Mouse (Mus musculus): ENCODE measurements at regions not wholly inside any gene's neighbourhood (a gene's known extent, or its start where the extent isn't known, plus 50 kb on each side); places are given as distances from the start of the nearest gene placed in this dataset.

DNA sequence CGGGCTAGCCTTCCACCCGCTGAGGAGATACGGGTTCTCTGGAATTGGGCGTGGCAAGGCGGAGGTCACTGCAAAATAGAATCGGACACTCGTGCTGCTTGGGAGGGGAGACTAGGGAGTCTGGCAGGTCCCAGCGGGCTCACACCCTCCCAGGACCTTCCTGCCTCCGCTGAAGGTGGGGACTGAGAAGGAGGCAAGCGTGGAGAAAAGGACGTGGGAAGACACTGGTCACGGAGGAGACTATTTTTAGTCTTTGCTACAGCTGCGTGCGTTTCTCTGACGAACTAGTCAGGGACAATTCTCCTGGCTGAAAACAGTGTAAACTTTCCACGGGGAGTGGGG, 92.5 kb upstream of the Bcor start:
- WGBS: 9% methylated on average over 16 of the region's 16 CpGs
- TF ChIP-seq POLR2A (IDR thresholded peaks at IDR 0.05; ENCODE audit: insufficient read depth, low read depth, low read length): no peak
- TF ChIP-seq CTCF (IDR thresholded peaks at IDR 0.05; ENCODE audit: insufficient read depth, low read depth, low read length): no peak
- Histone ChIP-seq H3K27ac (ENCODE audit: insufficient read depth, low read depth, low read length) (no peak overlapping the region), H3K4me1 (ENCODE audit: control insufficient read depth, insufficient read depth, low read length) (peaks cover 22% of the 10 kb centered on the region), H3K4me3 (ENCODE audit: insufficient read depth, low read depth, low read length) (peak overlapping the region; percentile 35)

DNA sequence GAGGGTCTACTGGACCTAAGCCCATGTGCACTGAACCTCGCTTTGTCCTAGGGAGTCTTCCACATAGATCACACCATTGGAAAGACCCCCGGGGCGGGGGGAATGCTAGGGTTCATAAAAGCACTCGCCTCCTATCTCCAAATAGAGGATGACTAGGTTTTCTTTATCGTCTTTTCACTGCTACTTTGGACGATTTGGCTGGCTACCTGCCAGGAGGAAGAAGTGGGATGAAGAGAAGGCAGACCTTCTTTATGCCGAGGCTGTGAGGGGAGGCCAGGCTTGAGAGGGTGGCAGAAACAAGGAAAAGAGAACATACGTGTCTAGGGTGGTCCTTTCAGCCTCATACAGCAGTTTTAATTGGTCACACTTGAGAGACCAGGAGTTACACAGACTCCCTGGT, 96.6 kb upstream of the Bcor start:
- Histone ChIP-seq H3K4me1 (ENCODE audit: control insufficient read depth, insufficient read depth, low read length) (peaks cover 14% of the 10 kb centered on the region), H3K27ac (ENCODE audit: insufficient read depth, low read depth, low read length) (no peak overlapping the region), H3K4me3 (ENCODE audit: insufficient read depth, low read depth, low read length) (no peak overlapping the region)
- 72% methylated on average over 8 of the region's 8 CpGs for WGBS
- TF ChIP-seq POLR2A (IDR thresholded peaks at IDR 0.05; ENCODE audit: insufficient read depth, low read depth, low read length): no peak
- TF ChIP-seq CTCF (IDR thresholded peaks at IDR 0.05; ENCODE audit: insufficient read depth, low read depth, low read length): no peak

DNA sequence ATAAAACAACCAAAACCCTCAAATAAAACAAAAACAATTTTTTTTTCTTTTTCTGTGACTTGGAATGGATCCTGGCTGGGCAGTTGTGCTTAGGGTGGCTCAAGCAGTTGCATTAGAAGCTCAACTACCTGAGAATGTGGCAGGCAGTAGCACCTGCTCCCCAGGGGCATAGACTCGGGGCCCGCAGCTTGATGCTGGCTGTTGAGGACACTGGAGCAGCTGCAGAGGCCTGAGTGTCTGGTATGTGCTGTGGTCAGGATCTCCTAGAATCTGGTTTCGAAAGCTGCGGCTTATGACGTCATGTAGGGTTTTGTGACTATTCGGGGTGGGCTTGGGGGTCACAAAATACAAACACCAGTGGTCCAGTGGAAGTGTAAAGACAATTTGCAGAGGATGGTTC, 103.7 kb upstream of the Bcor start:
- Histone ChIP-seq H3K27ac (ENCODE audit: insufficient read depth, low read depth, low read length) (no peak overlapping the region), H3K4me3 (ENCODE audit: insufficient read depth, low read depth, low read length) (no peak overlapping the region), H3K4me1 (ENCODE audit: control insufficient read depth, insufficient read depth, low read length) (no peaks in the 10 kb centered on the region)
- no peak for TF ChIP-seq CTCF (IDR thresholded peaks at IDR 0.05; ENCODE audit: insufficient read depth, low read depth, low read length)
- no peak for TF ChIP-seq POLR2A (IDR thresholded peaks at IDR 0.05; ENCODE audit: insufficient read depth, low read depth, low read length)
- WGBS: 86% methylated on average over 6 of the region's 6 CpGs

DNA sequence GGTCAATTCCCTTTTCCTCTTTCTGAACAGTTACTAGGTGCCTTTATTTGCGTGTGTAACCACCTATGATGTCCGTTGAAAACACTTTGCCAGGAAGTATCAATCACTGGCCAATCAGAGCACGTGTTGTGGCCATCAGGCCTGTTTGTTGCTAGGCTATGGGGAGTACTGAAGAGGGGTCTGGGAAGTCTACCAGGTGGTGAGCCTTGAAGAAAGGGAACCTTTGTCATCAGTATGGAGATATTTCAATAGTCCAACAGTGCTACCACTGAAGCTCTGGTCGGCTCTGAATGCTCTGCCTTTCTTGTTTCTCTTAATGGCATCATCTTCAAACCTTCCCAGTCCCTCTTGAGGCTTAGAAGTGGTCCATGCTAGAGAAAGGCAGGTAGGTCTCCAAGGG, 124.6 kb upstream of the Bcor start:
- Histone ChIP-seq H3K27ac (ENCODE audit: insufficient read depth, low read depth, low read length) (no peak overlapping the region), H3K4me3 (ENCODE audit: insufficient read depth, low read depth, low read length) (no peak overlapping the region), H3K4me1 (ENCODE audit: control insufficient read depth, insufficient read depth, low read length) (no peaks in the 10 kb centered on the region; the same call in 1 of the 2 replicates)
- 75% methylated on average over 4 of the region's 4 CpGs for WGBS
- TF ChIP-seq CTCF (IDR thresholded peaks at IDR 0.05; ENCODE audit: insufficient read depth, low read depth, low read length) (no peak), POLR2A (IDR thresholded peaks at IDR 0.05; ENCODE audit: insufficient read depth, low read depth, low read length) (no peak)

DNA sequence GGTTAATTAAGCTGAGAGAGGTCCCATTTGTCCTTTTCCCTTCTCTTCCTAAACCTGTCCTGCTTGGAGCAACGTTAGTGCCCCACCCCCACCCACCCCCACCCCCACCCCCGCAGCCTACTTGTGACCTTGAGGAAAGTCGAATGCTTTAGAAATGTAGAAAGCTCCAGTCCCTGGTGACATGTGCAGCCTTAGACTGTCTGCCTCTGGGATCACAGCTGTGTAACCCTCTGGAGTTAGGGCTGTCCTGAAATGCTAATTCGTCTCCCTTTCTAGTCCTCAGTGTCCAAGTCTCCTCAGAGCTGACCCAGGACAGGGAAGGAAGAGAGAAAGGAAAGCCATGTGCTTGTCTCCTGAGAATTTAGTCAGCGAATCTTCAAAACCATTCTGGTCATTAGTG, 125.0 kb upstream of the Bcor start:
- 52% methylated on average over 5 of the region's 5 CpGs for WGBS
- TF ChIP-seq POLR2A (IDR thresholded peaks at IDR 0.05; ENCODE audit: insufficient read depth, low read depth, low read length) (no peak), CTCF (IDR thresholded peaks at IDR 0.05; ENCODE audit: insufficient read depth, low read depth, low read length) (no peak)
- H3K4me3 ChIP-seq (ENCODE audit: insufficient read depth, low read depth, low read length): no peak overlapping the region
- H3K27ac ChIP-seq (ENCODE audit: insufficient read depth, low read depth, low read length): no peak overlapping the region
- no peaks in the 10 kb centered on the region; the same call in 1 of the 2 replicates for H3K4me1 ChIP-seq (ENCODE audit: control insufficient read depth, insufficient read depth, low read length)

DNA sequence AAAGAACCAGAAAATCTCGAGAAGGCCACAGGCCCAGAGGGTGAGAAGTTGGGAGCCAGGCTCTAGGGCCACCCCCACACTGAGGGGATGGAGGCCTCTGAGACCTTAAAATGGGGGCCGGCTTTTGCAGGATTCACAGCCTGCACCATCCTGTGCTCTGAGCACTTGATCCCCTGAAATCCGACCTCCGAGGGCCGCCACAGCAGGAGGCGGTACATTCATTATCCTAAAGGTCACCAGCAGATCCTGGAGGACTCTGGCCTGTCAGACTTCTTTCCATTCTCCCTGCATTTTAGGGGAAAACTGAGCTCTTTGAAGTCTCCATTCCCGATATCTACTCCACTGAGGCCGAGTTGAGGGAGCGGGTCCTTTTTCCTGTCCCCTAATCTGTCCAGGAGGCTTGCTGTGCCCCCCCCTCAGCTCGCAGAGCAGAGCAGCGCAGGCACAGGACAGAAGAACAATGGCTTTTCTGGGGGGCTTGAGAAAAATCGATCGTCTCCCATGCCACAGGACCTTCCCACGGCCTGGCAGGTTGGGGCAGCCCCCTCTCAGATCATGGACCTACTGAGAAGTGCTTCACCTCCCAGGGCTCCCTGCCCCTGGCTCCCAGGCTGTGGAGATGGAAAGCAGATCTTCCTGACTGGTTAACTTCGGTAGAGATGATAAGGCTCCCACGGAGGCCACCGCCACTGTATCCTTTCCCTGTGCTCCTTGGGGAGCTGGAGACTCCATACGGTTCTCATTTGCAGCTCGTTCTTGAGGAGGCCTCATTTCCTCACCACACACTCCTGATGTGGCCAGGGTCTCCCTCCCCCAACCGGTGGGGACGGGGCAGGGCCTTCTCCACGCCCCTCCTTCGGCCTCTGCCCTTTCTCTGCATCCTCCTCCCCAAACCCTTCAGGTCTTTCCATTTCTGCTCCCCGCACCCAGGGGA, 126.1 kb upstream of the Bcor start:
- H3K4me3 ChIP-seq (ENCODE audit: insufficient read depth, low read depth, low read length): no peak overlapping the region
- WGBS: 75% methylated on average over 24 of the region's 24 CpGs
- no peaks in the 10 kb centered on the region; the same call in 1 of the 2 replicates for H3K4me1 ChIP-seq (ENCODE audit: control insufficient read depth, insufficient read depth, low read length)
- H3K27ac ChIP-seq (ENCODE audit: insufficient read depth, low read depth, low read length): no peak overlapping the region
- TF ChIP-seq CTCF (IDR thresholded peaks at IDR 0.05; ENCODE audit: insufficient read depth, low read depth, low read length) (no peak), POLR2A (IDR thresholded peaks at IDR 0.05; ENCODE audit: insufficient read depth, low read depth, low read length) (no peak)

DNA sequence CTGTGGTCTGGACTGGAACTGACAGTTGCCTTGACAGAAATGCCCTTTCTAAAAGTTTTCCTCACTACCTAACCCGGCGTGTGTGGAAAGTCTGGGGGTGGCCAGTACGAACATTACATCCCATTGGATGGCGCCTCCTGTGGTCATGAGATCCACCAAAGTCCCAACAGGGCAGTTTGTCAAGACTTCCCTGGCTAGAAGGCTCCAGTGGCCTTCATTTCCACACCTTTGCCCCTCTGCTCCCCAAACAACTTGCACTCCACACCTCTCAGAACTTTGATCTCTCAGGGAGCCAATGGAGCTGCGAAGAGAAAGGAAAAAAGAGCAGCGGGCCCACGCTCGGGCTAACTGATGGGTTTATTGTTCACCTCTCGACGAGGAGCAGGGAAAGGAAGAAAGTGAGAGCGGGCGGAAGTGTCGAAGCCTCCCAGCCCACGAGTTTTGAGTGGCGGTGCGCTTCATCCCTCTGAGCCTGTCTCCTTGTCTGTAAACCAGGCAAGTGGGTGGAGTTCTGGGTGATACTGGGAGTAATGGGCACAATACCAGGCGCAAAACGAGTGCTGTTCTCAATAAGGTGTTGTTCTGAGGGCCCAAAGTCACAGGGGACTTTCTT, 126.9 kb upstream of the Bcor start:
- H3K4me3 ChIP-seq (ENCODE audit: insufficient read depth, low read depth, low read length): no peak overlapping the region
- H3K27ac ChIP-seq (ENCODE audit: insufficient read depth, low read depth, low read length): no peak overlapping the region
- H3K4me1 ChIP-seq (ENCODE audit: control insufficient read depth, insufficient read depth, low read length): no peaks in the 10 kb centered on the region; the same call in 1 of the 2 replicates
- 61% methylated on average over 18 of the region's 18 CpGs for WGBS
- TF ChIP-seq POLR2A (IDR thresholded peaks at IDR 0.05; ENCODE audit: insufficient read depth, low read depth, low read length) (no peak), CTCF (IDR thresholded peaks at IDR 0.05; ENCODE audit: insufficient read depth, low read depth, low read length) (no peak)

DNA sequence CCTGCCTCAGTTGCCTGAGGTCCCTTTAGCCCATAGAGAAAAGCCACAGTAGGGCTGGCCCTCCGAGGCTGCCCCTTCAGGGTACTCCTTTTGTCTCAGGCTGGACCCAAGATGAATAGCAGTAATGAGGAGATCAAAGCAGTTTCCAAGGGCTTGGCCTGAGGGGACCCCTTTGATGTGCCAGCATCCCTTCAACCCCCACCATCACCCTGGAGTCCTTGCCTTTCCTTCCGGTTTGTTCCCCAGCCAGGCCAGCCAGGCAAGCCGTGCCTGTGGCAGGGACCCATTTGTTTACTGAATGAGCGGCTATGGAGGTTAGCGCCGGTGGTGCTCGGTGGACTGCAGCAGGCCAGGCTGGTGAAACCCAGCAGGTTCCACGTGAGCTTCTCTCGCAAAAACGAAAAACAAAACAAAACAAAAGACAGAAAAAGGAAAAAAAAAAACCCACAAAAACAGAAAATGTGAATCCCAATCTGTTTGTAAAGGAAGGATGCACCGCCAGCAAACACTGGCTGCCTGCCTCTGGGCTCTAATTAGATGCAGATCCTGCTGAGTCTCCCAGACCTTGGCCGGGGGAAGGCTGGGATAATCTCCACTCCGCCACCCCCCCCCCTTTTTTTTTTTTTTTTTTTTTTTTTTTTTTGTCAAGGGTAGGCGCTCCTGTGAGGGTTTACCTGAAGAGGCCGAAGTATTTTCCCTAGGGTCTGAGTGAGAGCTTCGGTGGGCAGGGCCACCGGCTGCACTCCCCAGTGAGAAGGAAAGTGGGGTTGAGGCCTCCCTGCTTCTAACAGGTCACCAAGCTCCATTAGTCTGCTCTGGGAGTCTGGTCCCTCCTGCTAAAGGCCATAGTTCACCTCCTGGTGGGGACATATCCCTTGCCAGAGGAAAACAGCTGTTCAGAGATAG, 127.8 kb upstream of the Bcor start:
- Histone ChIP-seq H3K4me3 (ENCODE audit: insufficient read depth, low read depth, low read length) (no peak overlapping the region), H3K4me1 (ENCODE audit: control insufficient read depth, insufficient read depth, low read length) (no peaks in the 10 kb centered on the region; the same call in 1 of the 2 replicates), H3K27ac (ENCODE audit: insufficient read depth, low read depth, low read length) (no peak overlapping the region)
- WGBS: 46% methylated on average over 17 of the region's 17 CpGs
- TF ChIP-seq CTCF (IDR thresholded peaks at IDR 0.05; ENCODE audit: insufficient read depth, low read depth, low read length): no peak
- TF ChIP-seq POLR2A (IDR thresholded peaks at IDR 0.05; ENCODE audit: insufficient read depth, low read depth, low read length): no peak

Data from olfactory bulb, adult 2 months (tissue).